Mouse (Mus musculus) C2C12 (cell line): ENCODE results near the gene Arl4c.

Source experiments
- CTCF ChIP-seq: IDR thresholded peaks from one replicate; pipeline ENCODE4 v1.5.1; 2011; ENCODE audit not compliant: control insufficient read depth, insufficient read depth, insufficient read length
- MAX ChIP-seq: IDR thresholded peaks from one replicate; pipeline ENCODE4 v1.6.1; 2011; ENCODE audit warnings: mild to moderate bottlenecking, control low read depth

DNA sequence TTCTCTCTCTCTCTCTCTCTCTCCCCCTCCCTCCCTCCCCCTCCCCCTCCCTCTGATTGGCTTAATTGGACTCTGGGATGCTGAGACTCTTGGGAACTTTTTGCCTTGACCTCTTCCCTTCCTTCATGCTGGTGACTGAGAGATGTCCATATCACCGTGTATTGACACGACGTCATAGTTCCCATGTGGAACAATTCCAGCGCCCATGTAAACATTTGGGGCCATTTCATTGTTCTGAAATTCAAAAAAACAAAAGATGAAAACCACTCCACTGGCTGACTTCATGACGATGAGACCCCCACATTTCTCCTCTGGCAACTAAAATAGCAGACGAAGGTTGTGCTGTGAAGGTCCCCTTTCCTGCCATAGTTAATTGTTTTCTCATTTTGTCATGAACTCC lies 69.2 kb downstream of the Arl4c start:
- TF ChIP-seq CTCF, result no peak
- no peak for TF ChIP-seq MAX
